8 mouse cellular contexts compared by ENCODE assay signal in genomic region chr9:37530031-37530887, GRCm38 (mm10). TPM values are rescaled to one million over a fixed set of nuclear protein-coding genes. Genes with fewer than 3 reads are reported as not detected.
DNase-seq lines count a peak whose midpoint lies in the region; ATAC-seq lines count a peak whose summit lies in the region.

No protein-coding gene starts in this region.

- no peak for DNase-seq in cerebellum, postnatal 4 days (ENCODE audit: low spot score in 2 of 2)
- peak; percentile 76 to 86 for DNase-seq in adrenal gland, postnatal 36 days
- DNase-seq in heart, postnatal 36 days: peak; percentile 73 to 75
- peak; percentile 63 for DNase-seq in limb, embryonic 10.5 days (ENCODE audit: low spot score)
- DNase-seq in mesoderm, embryonic 11.5 days (ENCODE audit: low read depth, low spot score): peak; percentile 52
- DNase-seq in adipocyte (ENCODE audit: low spot score): no peak

- H3K36me3 ChIP-seq in forebrain, embryonic 12.5 days (replicated peaks): 0 out of 2 replicates have a peak, but pooled peaks cover 4% of the 10 kb centered on the region
- peaks cover 11% of the 10 kb centered on the region for H3K36me3 ChIP-seq in limb, embryonic 10.5 days

- H3K27me3 ChIP-seq in forebrain, embryonic 12.5 days: peaks cover 79% of the 10 kb centered on the region
- peaks cover 83% of the 10 kb centered on the region for H3K27me3 ChIP-seq in limb, embryonic 10.5 days (ENCODE audit: low read depth, poor library complexity, severe bottlenecking)

- peak overlapping the region; percentile 44; the same call in 1 of the 2 replicates for H3K9ac ChIP-seq in forebrain, embryonic 12.5 days

- H3K4me1 ChIP-seq in forebrain, embryonic 12.5 days: peaks cover 33% of the 10 kb centered on the region
- peaks cover 40% of the 10 kb centered on the region for H3K4me1 ChIP-seq in limb, embryonic 10.5 days

- under 1% methylated on average over 32 of the region's 32 CpGs for WGBS in forebrain, embryonic 12.5 days
- WGBS in limb, embryonic 10.5 days: under 1% methylated on average over 32 of the region's 32 CpGs

- peak; percentile 80 for ATAC-seq in cerebellum, adult (ENCODE audit: insufficient number of reproducible peaks, low FRiP score, low TSS enrichment)
- ATAC-seq in forebrain, embryonic 12.5 days (ENCODE audit: low FRiP score): peak; percentile 47; the same call in 1 of the 2 replicates

- peak overlapping the region; percentile 33 for H3K4me3 ChIP-seq in forebrain, embryonic 12.5 days (replicated peaks)
- H3K4me3 ChIP-seq in limb, embryonic 10.5 days: peak overlapping the region; percentile 47

- peak overlapping the region; percentile 56 for H3K4me2 ChIP-seq in forebrain, embryonic 12.5 days

- intact Hi-C loops in heart, postnatal 36 days (cut with DNase I): loop anchor here (1.0 kb wide), 2 partner anchors 14 to 129 kb away; partner anchors contain the start of gene Robo4

- H3K9me3 ChIP-seq in forebrain, embryonic 12.5 days: no peaks in the 10 kb centered on the region
- no peaks in the 10 kb centered on the region for H3K9me3 ChIP-seq in limb, embryonic 10.5 days (replicated peaks)

- H3K27ac ChIP-seq in forebrain, embryonic 12.5 days: no peak overlapping the region
- peak overlapping the region; percentile 6 for H3K27ac ChIP-seq in limb, embryonic 10.5 days

RNA-seq across cellular contexts. Expression of gene Esam, which starts 2.4 kb away (rescaled TPM):
- 10 to 100 TPM; 30.5 to 46.0 TPM for total RNA-seq in adrenal gland, postnatal 36 days (2021)
- polyA plus RNA-seq in forebrain, embryonic 12.5 days (2016; fragmentation: Nextera tagmentation; extraction: Ambion mirVana): 23.2 and 24.3 TPM in 2 replicates
- total RNA-seq in heart, postnatal 36 days (2021): 10 to 100 TPM; 66.9 to 79.2 TPM
- 33.7 and 34.3 TPM in 2 replicates for polyA plus RNA-seq in limb, embryonic 10.5 days (2016; fragmentation: Nextera tagmentation; extraction: Ambion mirVana)

RNA-seq across cellular contexts. Expression of gene Vsig2, which starts 8.8 kb away (rescaled TPM):
- 1 to 10 TPM; 1.1 to 5.7 TPM for total RNA-seq in adrenal gland, postnatal 36 days (2021)
- polyA plus RNA-seq in forebrain, embryonic 12.5 days (2016; fragmentation: Nextera tagmentation; extraction: Ambion mirVana): 0.32 and 0.82 TPM in 2 replicates
- total RNA-seq in heart, postnatal 36 days (2021): 1 to 10 TPM; 4.0 to 4.7 TPM
- polyA plus RNA-seq in limb, embryonic 10.5 days (2016; fragmentation: Nextera tagmentation; extraction: Ambion mirVana): 0.55 and 0.74 TPM in 2 replicates

RNA-seq across cellular contexts. Expression of gene Nrgn, which starts 22.4 kb away (rescaled TPM):
- total RNA-seq in adrenal gland, postnatal 36 days (2021): 1 to 10 TPM; 1.2 to 3.8 TPM
- 3.8 and 4.2 TPM in 2 replicates for polyA plus RNA-seq in forebrain, embryonic 12.5 days (2016; fragmentation: Nextera tagmentation; extraction: Ambion mirVana)
- total RNA-seq in heart, postnatal 36 days (2021): 1 to 10 TPM; 4.5 to 6.1 TPM
- polyA plus RNA-seq in limb, embryonic 10.5 days (2016; fragmentation: Nextera tagmentation; extraction: Ambion mirVana): 0.89 and 1.9 TPM in 2 replicates

RNA-seq across cellular contexts. Expression of gene Siae, which starts 25.2 kb away (rescaled TPM):
- 10 to 100 TPM; 15.1 to 17.8 TPM for total RNA-seq in adrenal gland, postnatal 36 days (2021)
- 7.3 and 7.4 TPM in 2 replicates for polyA plus RNA-seq in forebrain, embryonic 12.5 days (2016; fragmentation: Nextera tagmentation; extraction: Ambion mirVana)
- total RNA-seq in heart, postnatal 36 days (2021): 1 to 10 TPM; 9.6 to 9.7 TPM
- polyA plus RNA-seq in limb, embryonic 10.5 days (2016; fragmentation: Nextera tagmentation; extraction: Ambion mirVana): 3.1 and 3.4 TPM in 2 replicates

RNA-seq across cellular contexts. Expression of gene Msantd2, which starts 41.1 kb away (rescaled TPM):
- 10 to 100 TPM; 17.4 to 29.5 TPM for total RNA-seq in adrenal gland, postnatal 36 days (2021)
- 46.9 and 47.3 TPM in 2 replicates for polyA plus RNA-seq in forebrain, embryonic 12.5 days (2016; fragmentation: Nextera tagmentation; extraction: Ambion mirVana)
- 1 to 10 TPM; 6.7 to 6.9 TPM for total RNA-seq in heart, postnatal 36 days (2021)
- polyA plus RNA-seq in limb, embryonic 10.5 days (2016; fragmentation: Nextera tagmentation; extraction: Ambion mirVana): 33.1 and 38.0 TPM in 2 replicates

Comparison
In these comparisons a context has a peak if more than half of its experiments do, and no peak if none do; other contexts are left out.
1. DNase-seq: peak in adrenal gland, postnatal 36 days (2 of 2), heart, postnatal 36 days (2 of 2), limb, embryonic 10.5 days (single experiment) and mesoderm, embryonic 11.5 days (single experiment); none in cerebellum, postnatal 4 days (0 of 2) and adipocyte (single experiment).